Mouse (Mus musculus): ENCODE data around the gene Fam120a. TPM values are rescaled to one million over a fixed set of nuclear protein-coding genes. Genes with fewer than 3 reads are reported as not detected.

Gene Fam120a
- total RNA-seq, 1 experiment from 2014 or later, result 134 TPM

GRCm38 (mm10) chr13:48919756-48920415 is 47.9 kb downstream of the Fam120a start:
- no peak for ATAC-seq (replicated peaks; ENCODE audit: low read depth, poor library complexity, severe bottlenecking)

GRCm38 (mm10) chr13:48917113-48917599 is 50.7 kb downstream of the Fam120a start:
- ATAC-seq (replicated peaks; ENCODE audit: low read depth, poor library complexity, severe bottlenecking), result no peak

GRCm38 (mm10) chr13:48913680-48914079 is 54.1 kb downstream of the Fam120a start:
- ATAC-seq (replicated peaks; ENCODE audit: low read depth, poor library complexity, severe bottlenecking), result no peak

GRCm38 (mm10) chr13:48913141-48913540 is 54.7 kb downstream of the Fam120a start:
- no peak for ATAC-seq (replicated peaks; ENCODE audit: low read depth, poor library complexity, severe bottlenecking)

GRCm38 (mm10) chr13:48911426-48911825 is 56.4 kb downstream of the Fam120a start:
- no peak for ATAC-seq (replicated peaks; ENCODE audit: low read depth, poor library complexity, severe bottlenecking)

GRCm38 (mm10) chr13:48905458-48905857 is 62.4 kb downstream of the Fam120a start:
- no peak for ATAC-seq (replicated peaks; ENCODE audit: low read depth, poor library complexity, severe bottlenecking)

- ATAC-seq (replicated peaks; ENCODE audit: low read depth, poor library complexity, severe bottlenecking), result peak; percentile 60; the same call in 1 of the 2 replicates
Observed at GRCm38 (mm10) chr13:48895376-48895775, 72.4 kb downstream of the Fam120a start.

- no peak for ATAC-seq (replicated peaks; ENCODE audit: low read depth, poor library complexity, severe bottlenecking)
Observed at GRCm38 (mm10) chr13:48890260-48890960, 77.4 kb downstream of the Fam120a start.

GRCm38 (mm10) chr13:48878534-48878933 is 89.3 kb downstream of the Fam120a start:
- peak; percentile 98 for ATAC-seq (replicated peaks; ENCODE audit: low read depth, poor library complexity, severe bottlenecking)

GRCm38 (mm10) chr13:48877805-48878204 is 90.0 kb downstream of the Fam120a start:
- no peak for ATAC-seq (replicated peaks; ENCODE audit: low read depth, poor library complexity, severe bottlenecking)

- no peak for ATAC-seq (replicated peaks; ENCODE audit: low read depth, poor library complexity, severe bottlenecking)
Observed at GRCm38 (mm10) chr13:48872726-48873125, 95.1 kb downstream of the Fam120a start.

- peak; percentile 59 for ATAC-seq (replicated peaks; ENCODE audit: low read depth, poor library complexity, severe bottlenecking)
Observed at GRCm38 (mm10) chr13:48871887-48872606, 95.8 kb downstream of the Fam120a start.

GRCm38 (mm10) chr13:48870771-48871731 is 96.8 kb downstream of the Fam120a start, which contains the start of gene Phf2:
TSS of gene Phf2 (minus strand) at chr13:48871119.
- no peak for ATAC-seq (replicated peaks; ENCODE audit: low read depth, poor library complexity, severe bottlenecking)

GRCm38 (mm10) chr13:48869950-48870770 is 97.7 kb downstream of the Fam120a start:
- ATAC-seq (replicated peaks; ENCODE audit: low read depth, poor library complexity, severe bottlenecking), result peak; percentile 61

- ATAC-seq (replicated peaks; ENCODE audit: low read depth, poor library complexity, severe bottlenecking), result no peak
Observed at GRCm38 (mm10) chr13:48869600-48869949, 98.2 kb downstream of the Fam120a start.

GRCm38 (mm10) chr13:48869088-48869487 is 98.7 kb downstream of the Fam120a start:
- ATAC-seq (replicated peaks; ENCODE audit: low read depth, poor library complexity, severe bottlenecking), result no peak

GRCm38 (mm10) chr13:48864673-48865356 is 103.0 kb downstream of the Fam120a start:
- ATAC-seq (replicated peaks; ENCODE audit: low read depth, poor library complexity, severe bottlenecking), result no peak

- ATAC-seq (replicated peaks; ENCODE audit: low read depth, poor library complexity, severe bottlenecking), result no peak
Observed at GRCm38 (mm10) chr13:48863556-48863955, 104.3 kb downstream of the Fam120a start.

All from common myeloid progenitor, adult 5-6 weeks (primary cell).